Mouse (Mus musculus): ENCODE measurements at regions not wholly inside any gene's neighbourhood (a gene's known extent, or its start where the extent isn't known, plus 50 kb on each side); places are given as distances from the start of the nearest gene placed in this dataset.

DNA sequence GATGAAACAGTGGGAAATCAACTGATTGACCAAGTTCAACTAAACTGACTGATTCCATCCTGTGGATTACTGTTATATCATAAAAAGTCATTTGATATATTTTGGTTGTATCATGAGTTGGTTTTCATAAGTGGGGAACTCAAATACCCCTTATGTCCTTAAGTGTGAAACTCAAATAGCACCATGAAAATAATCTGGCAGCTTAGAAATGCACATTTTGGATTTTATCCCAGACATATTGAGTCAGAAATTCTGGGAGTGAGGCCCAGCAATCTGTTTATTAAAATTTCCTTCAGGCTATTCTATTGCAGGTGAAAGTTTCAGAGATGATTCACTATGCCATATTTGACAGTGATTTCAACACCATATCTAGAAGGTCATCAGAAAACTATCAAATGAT lies 1573.7 kb downstream of the Pcdh9 start:
- peak; percentile 17 for DNase-seq (ENCODE audit: low spot score in 2 of 2)

DNA sequence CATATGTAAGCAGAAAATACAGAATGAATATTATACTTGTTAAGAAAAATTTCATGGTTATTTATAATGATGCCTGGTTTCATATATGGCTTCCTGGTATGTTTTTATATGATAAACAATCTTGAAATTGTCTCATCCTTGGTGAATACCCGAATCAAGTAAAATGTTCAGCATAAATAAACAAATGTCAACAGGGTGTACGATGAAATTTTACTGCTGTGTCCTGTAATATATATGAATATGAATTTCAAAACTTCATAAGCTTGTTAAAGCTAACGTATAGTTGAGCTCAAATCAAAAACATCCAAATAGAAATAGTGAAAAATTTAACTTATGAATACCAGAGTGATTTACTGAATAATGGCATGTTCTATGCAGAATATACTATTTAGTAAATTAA lies 1586.5 kb downstream of the Pcdh9 start:
- DNase-seq (ENCODE audit: low spot score in 2 of 2), result no peak

DNA sequence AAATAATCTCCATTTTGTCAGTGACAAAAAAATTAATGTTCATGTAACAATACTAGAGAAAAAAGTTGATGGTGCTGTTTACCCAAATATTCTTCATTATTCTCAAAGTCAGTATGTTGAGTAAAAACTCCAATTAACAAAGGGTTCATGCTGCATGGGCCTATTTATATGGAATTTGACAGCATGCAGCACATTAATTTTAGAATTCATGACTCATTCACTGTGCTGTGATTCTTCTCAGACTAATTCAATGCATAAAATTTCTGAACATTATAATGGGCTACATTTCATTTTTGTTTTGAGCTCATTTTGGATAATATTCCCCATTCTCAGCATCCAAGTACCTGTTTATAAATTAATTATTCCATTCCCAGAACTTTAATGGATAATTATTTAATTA lies 1619.3 kb downstream of the Pcdh9 start:
- no peak for DNase-seq (ENCODE audit: low spot score in 2 of 2)

GRCm38 (mm10) chr14:92222746-92223145 lies 1667.7 kb downstream of the Pcdh9 start:
- no peak for DNase-seq (ENCODE audit: low spot score in 2 of 2)

All from layer of hippocampus, adult 8-10 months (tissue).